Mouse (Mus musculus) spleen, adult 2 months (tissue): ENCODE measurements around the gene Dgka.

Experiments
- CTCF ChIP-seq: fragments of 200-500 bp; IDR thresholded peaks from 2 replicates; pipeline ENCODE4 v1.5.1; 2011; ENCODE audit warnings: mild to moderate bottlenecking, inconsistent platforms; ENCODE audit not compliant: insufficient read depth, insufficient read length, insufficient replicate concordance; ENCODE audit errors: extremely low read depth
- POLR2A ChIP-seq: fragments of 200-500 bp; IDR thresholded peaks from 2 replicates; pipeline ENCODE4 v1.6.1; 2011; ENCODE audit warnings: low read depth, low read length, inconsistent platforms

GRCm38 (mm10) chr10:128671148-128671547 is 73.5 kb downstream of the Dgka start:
- no peak for TF ChIP-seq CTCF
- TF ChIP-seq POLR2A = no peak
